Mouse (Mus musculus): ENCODE measurements around the gene Sult2a1.
"Not testable (repeated sequence)": the region's sequence is repeated elsewhere in the genome, so short reads cannot be mapped to it uniquely, and the experiment has no call there.

The Sult2a1 gene

GRCm38 (mm10) chr7:13837309-13837708 is at the start of gene Sult2a1:
Gene Sult2a1, minus strand, starts transcription at chr7:13837409.
- in situ Hi-C loops (cut with MboI, MseI) = not testable (repeated sequence)

- in situ Hi-C loops (cut with MboI, MseI) = no loop called here
These were observed 23.3 kb downstream of the Sult2a1 start for GRCm38 (mm10) chr7:13813913-13814312.
